Mouse (Mus musculus) ES-Bruce4 (cell line): Measurements from ENCODE around the gene Pnmal2.

ENCODE experiments used
- CTCF ChIP-seq: IDR thresholded peaks from one replicate; pipeline ENCODE4 v1.8.1; 2011; ENCODE audit warnings: low read depth, low read length
- EP300 ChIP-seq: IDR thresholded peaks from 2 replicates; pipeline ENCODE4 v1.6.1; 2011; ENCODE audit warnings: low read depth, low read length; ENCODE audit not compliant: insufficient read depth
- POLR2A ChIP-seq: IDR thresholded peaks from one replicate; pipeline ENCODE4 v1.8.1; 2011; ENCODE audit warnings: low read length; ENCODE audit not compliant: insufficient read depth

GRCm38 (mm10) chr7:16991681-16992450, 47.4 kb downstream of the Pnmal2 start:
- TF ChIP-seq CTCF, result no peak
- no peak for TF ChIP-seq EP300
- TF ChIP-seq POLR2A, result no peak
